ENCODE assay signal across 18 mouse cellular contexts in the genomic region with DNA sequence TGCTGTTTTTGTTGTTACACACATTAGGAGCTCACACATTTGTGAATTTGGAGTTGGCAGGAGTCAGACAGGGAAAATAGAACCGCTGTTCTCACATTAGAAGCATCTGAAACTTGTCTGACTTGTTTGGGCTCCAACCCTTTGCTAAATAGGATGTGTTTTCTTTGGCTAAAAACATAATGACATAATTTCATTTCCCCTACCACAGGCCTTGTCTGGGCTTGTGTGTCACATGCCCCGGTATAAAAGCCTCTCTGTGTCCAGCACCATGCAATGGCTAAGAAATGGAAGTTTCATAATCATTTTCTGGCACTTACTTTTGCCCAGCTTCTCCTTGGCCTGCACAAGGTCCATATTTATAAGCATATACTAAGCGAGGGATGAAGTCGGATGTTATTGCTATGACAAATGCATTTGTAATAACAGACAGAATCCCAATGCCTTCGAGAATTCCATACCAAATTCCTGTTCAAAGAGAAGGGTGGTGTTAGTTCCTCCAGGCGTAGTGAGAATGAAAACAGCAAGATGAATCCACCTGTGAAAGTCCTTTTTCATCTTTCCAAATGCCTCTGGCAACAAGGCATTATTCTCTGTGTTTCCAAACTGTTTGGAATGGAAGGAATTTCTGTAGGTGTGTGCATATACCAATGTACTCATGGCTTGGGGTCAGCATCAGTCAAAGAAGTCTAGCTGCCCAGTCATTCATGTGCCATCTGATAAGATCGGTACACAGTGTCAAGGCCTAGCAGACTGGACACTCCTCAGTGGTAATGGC.
DNase-seq lines count a peak whose midpoint lies in the region; ATAC-seq lines count a peak whose summit lies in the region.
"Had no signal": no experiment of that assay in that cellular context is flagged by ENCODE, and none has a peak within 500 bp of the region (broad histone marks: within the 10 kb centered on the region; RNA-seq: fewer than 3 reads in every experiment).

No protein-coding gene starts in this region.

- no peak overlapping the region for H3K4me2 ChIP-seq in limb, embryonic 12.5 days
- H3K4me2 ChIP-seq in heart, embryonic 16.5 days (ENCODE audit: low read depth, low read length): no peak overlapping the region
- H3K4me2 ChIP-seq: hindbrain, embryonic 13.5 days; neural tube, embryonic 12.5 days had no signal

- H3K27me3 ChIP-seq in limb, embryonic 12.5 days: no peaks in the 10 kb centered on the region
- no peaks in the 10 kb centered on the region for H3K27me3 ChIP-seq in limb, embryonic 10.5 days (ENCODE audit: low read depth, poor library complexity, severe bottlenecking)
- H3K27me3 ChIP-seq in heart, embryonic 16.5 days (ENCODE audit: control insufficient read depth, insufficient read depth, low read length): no peaks in the 10 kb centered on the region
- H3K27me3 ChIP-seq: hindbrain, embryonic 13.5 days; megakaryocyte, embryonic 14.5 days; neural tube, embryonic 12.5 days had no signal

- no peak overlapping the region for H3K27ac ChIP-seq in limb, embryonic 12.5 days
- no peak overlapping the region for H3K27ac ChIP-seq in limb, embryonic 10.5 days
- no peak overlapping the region for H3K27ac ChIP-seq in heart, embryonic 16.5 days (ENCODE audit: low read length)
- H3K27ac ChIP-seq: hindbrain, embryonic 13.5 days; neural tube, embryonic 12.5 days had no signal

- 0 out of 2 replicates have a peak, but pooled peaks cover 4% of the 10 kb centered on the region for H3K9me3 ChIP-seq in limb, embryonic 12.5 days
- H3K9me3 ChIP-seq in limb, embryonic 10.5 days (replicated peaks): no peaks in the 10 kb centered on the region
- H3K9me3 ChIP-seq in heart, embryonic 16.5 days (replicated peaks; ENCODE audit: control insufficient read depth, low read length): 0 out of 2 replicates have a peak, but pooled peaks cover 5% of the 10 kb centered on the region
- H3K9me3 ChIP-seq: hindbrain, embryonic 13.5 days; megakaryocyte, embryonic 14.5 days; neural tube, embryonic 12.5 days had no signal

- H3K36me3 ChIP-seq in limb, embryonic 12.5 days: no peaks in the 10 kb centered on the region
- H3K36me3 ChIP-seq in limb, embryonic 10.5 days: no peaks in the 10 kb centered on the region
- no peaks in the 10 kb centered on the region; the same call in 1 of the 2 replicates for H3K36me3 ChIP-seq in heart, embryonic 16.5 days (ENCODE audit: control insufficient read depth, insufficient read depth)
- H3K36me3 ChIP-seq: G1E; neural tube, embryonic 12.5 days had no signal

- H3K9ac ChIP-seq in limb, embryonic 12.5 days (replicated peaks): no peak overlapping the region
- no peak overlapping the region for H3K9ac ChIP-seq in heart, embryonic 16.5 days (ENCODE audit: low read length)
- H3K9ac ChIP-seq: hindbrain, embryonic 13.5 days; neural tube, embryonic 12.5 days had no signal

- H3K4me3 ChIP-seq in limb, embryonic 12.5 days (replicated peaks): no peak overlapping the region
- no peak overlapping the region for H3K4me3 ChIP-seq in limb, embryonic 10.5 days
- no peak overlapping the region for H3K4me3 ChIP-seq in heart, embryonic 16.5 days (ENCODE audit: low read length)
- H3K4me3 ChIP-seq: hindbrain, embryonic 13.5 days; megakaryocyte, embryonic 14.5 days; neural tube, embryonic 12.5 days had no signal

- no peaks in the 10 kb centered on the region for H3K4me1 ChIP-seq in limb, embryonic 12.5 days (replicated peaks)
- H3K4me1 ChIP-seq in limb, embryonic 10.5 days: no peaks in the 10 kb centered on the region
- no peaks in the 10 kb centered on the region for H3K4me1 ChIP-seq in heart, embryonic 16.5 days (ENCODE audit: control insufficient read depth, insufficient read depth, low read length)
- H3K4me1 ChIP-seq: hindbrain, embryonic 13.5 days; megakaryocyte, embryonic 14.5 days; neural tube, embryonic 12.5 days had no signal

- no peak for DNase-seq in limb, embryonic 10.5 days (ENCODE audit: low spot score)
- DNase-seq in 3134 (ENCODE audit: extremely low read depth, insufficient read length, low spot score): peak; percentile 7
- DNase-seq in adipocyte (ENCODE audit: low spot score): peak; percentile 6
- DNase-seq in layer of hippocampus, postnatal 25 days (ENCODE audit: extremely low spot score in 1 of 2, low spot score in 1 of 2): no peak
- no peak for DNase-seq in embryo, embryonic 10.5 days (ENCODE audit: low spot score)
- DNase-seq: adrenal gland, postnatal 25 days; cerebellum, adult 9-11 months; kidney, postnatal 25 days; right cerebral cortex, postnatal 25 days had no signal

- peak; percentile 75; the same call in 1 of the 2 replicates for ATAC-seq in limb, embryonic 12.5 days (ENCODE audit: insufficient number of reproducible peaks, insufficient read depth, low FRiP score, low TSS enrichment, low read depth)
- peak; percentile 70; the same call in 1 of the 2 replicates for ATAC-seq in heart, embryonic 16.5 days (replicated peaks; ENCODE audit: extremely low read depth, insufficient read depth, low FRiP score)
- no peak for ATAC-seq in erythroblast, adult 5-6 weeks (replicated peaks; ENCODE audit: low FRiP score, poor library complexity, severe bottlenecking)
- ATAC-seq: forebrain, embryonic 14.5 days; intestine, embryonic 16.5 days had no signal

- WGBS in limb, embryonic 12.5 days: 78% methylated on average over 7 of the region's 7 CpGs
- 82% methylated on average over 7 of the region's 7 CpGs for WGBS in limb, embryonic 10.5 days
- WGBS in heart, embryonic 16.5 days: 69% methylated on average over 7 of the region's 7 CpGs

Comparison
In these comparisons a context has a peak if more than half of its experiments do, and no peak if none do; other contexts are left out.
1. DNase-seq: peak in 3134 (single experiment) and adipocyte (single experiment); none in limb, embryonic 10.5 days (single experiment), layer of hippocampus, postnatal 25 days (0 of 2) and embryo, embryonic 10.5 days (single experiment).